Mouse (Mus musculus) neural tube, embryonic 14.5 days (tissue): ENCODE results near the gene Slc15a2. TPM values are rescaled to one million over a fixed set of nuclear protein-coding genes. Genes with fewer than 3 reads are reported as not detected.

Source experiments
- ATAC-seq: fragments of 200-750 bp; cut with Nextera tagmentation; 2 replicates; pipeline ENCODE4 v1.8.0; 2017; ENCODE audit warnings: low read depth, mild to moderate bottlenecking, moderate TSS enrichment, moderate library complexity
- H3K27ac ChIP-seq: fragments of 300-500 bp; sonication (generic); 2 replicates; pipeline ENCODE4 v1.5.1; 2014; ENCODE audit warnings: low read depth, mild to moderate bottlenecking, control low read depth, low read length, moderate library complexity, mixed read lengths
- H3K27me3 ChIP-seq: fragments of 300-500 bp; sonication (generic); 2 replicates; pipeline ENCODE4 v1.6.1; 2014; ENCODE audit warnings: low read length; ENCODE audit not compliant: control insufficient read depth, insufficient read depth
- H3K36me3 ChIP-seq: fragments of 300-500 bp; sonication (generic); 2 replicates; pipeline ENCODE4 v1.6.1; 2014; ENCODE audit warnings: low read length, mixed read lengths; ENCODE audit not compliant: control insufficient read depth, insufficient read depth
- H3K4me1 ChIP-seq: fragments of 300-500 bp; sonication (generic); 2 replicates; pipeline ENCODE4 v1.6.1; 2014; ENCODE audit warnings: low read length; ENCODE audit not compliant: control insufficient read depth, insufficient read depth
- H3K4me2 ChIP-seq: fragments of 300-500 bp; sonication (generic); 2 replicates; pipeline ENCODE4 v1.6.1; 2014; ENCODE audit warnings: mild to moderate bottlenecking, low read depth, low read length, control low read depth
- H3K4me3 ChIP-seq: fragments of 300-500 bp; sonication (generic); 2 replicates; pipeline ENCODE4 v1.5.1; 2014; ENCODE audit warnings: low read depth, low read length, control low read depth, mixed read lengths
- H3K9ac ChIP-seq: fragments of 300-500 bp; sonication (generic); replicated peaks from 2 replicates; pipeline ENCODE4 v1.6.1; 2014; ENCODE audit warnings: low read depth, mild to moderate bottlenecking, control low read depth, low read length, mixed read lengths
- H3K9me3 ChIP-seq: fragments of 300-500 bp; sonication (generic); 2 replicates; pipeline ENCODE4 v1.6.1; 2016; ENCODE audit warnings: low read length; ENCODE audit not compliant: control insufficient read depth
- WGBS: fragments of 180-500 bp; shearing (Covaris S2); extraction: QIAGEN DNeasy Blood & Tissue Kit; methylation state at CpG from one replicate; pipeline ENCODE4 v1.1.7; 2014; 5-methylcytosine and 5-hydroxymethylcytosine counted together
- microRNA-seq: library from miRNA; unstranded; fragments of <30 nt; microRNA quantifications from one replicate; pipeline ENCODE4, GENCODE M21; 2016
- polyA plus RNA-seq: library from polyadenylated mRNA; unstranded; fragments of >200 nt; fragmentation: Nextera tagmentation; extraction: Ambion mirVana; gene quantifications from 2 replicates; pipeline ENCODE4 v1.2.1, GENCODE M21; 2014

Gene Slc15a2
- polyA plus RNA-seq, 1 experiment from 2014 or later = 14.7 TPM

DNA sequence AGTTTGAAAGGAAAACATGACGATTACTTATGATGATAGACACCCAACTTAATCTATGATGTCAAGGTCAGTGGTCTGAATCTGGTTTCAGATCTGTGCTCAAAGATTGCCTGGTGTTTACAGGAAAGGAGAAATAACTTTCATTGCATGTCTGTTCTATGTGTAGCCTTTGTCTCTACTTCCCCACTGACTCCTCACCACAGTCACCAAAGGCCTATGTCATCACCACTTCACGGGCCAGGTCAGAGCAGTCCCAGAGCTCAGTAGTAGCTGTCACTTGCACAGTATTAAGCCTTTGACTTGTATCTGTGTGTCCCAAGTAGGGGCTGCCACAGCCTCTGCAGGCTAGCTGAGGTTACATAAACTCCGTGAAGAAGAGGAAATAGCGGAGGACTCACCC, 67.3 kb downstream of the Slc15a2 start:
- no peak overlapping the region for H3K27ac ChIP-seq
- H3K4me3 ChIP-seq = no peak overlapping the region
- H3K4me1 ChIP-seq = no peaks in the 10 kb centered on the region
- WGBS = 91% methylated on average over 4 of the region's 4 CpGs
- H3K9me3 ChIP-seq = no peaks in the 10 kb centered on the region
- H3K27me3 ChIP-seq = no peaks in the 10 kb centered on the region
- no peak for ATAC-seq
- no peaks in the 10 kb centered on the region for H3K36me3 ChIP-seq
- no peak overlapping the region for H3K9ac ChIP-seq
- H3K4me2 ChIP-seq = no peak overlapping the region

DNA sequence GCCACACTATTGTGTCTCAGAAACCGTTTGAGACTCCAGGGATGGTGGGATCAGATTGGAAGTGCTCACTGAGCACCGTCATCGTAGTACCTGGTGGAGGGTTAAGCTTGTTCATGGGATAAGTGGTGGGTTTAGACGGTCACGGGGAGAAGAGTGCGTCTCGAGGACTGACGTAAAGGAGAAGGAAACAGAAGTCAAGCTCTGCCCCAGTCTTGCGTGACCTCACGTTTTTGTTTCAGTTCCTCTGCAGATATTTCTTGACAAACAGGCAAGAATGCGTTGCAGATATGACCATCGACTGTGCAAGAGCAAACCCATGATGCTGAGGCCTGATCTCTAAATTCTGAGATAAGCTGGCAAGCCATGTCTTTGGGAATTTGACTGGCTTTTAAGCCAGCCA, 73.0 kb downstream of the Slc15a2 start:
- Histone ChIP-seq H3K9ac (no peak overlapping the region), H3K27me3 (no peaks in the 10 kb centered on the region), H3K9me3 (no peaks in the 10 kb centered on the region), H3K27ac (no peak overlapping the region), H3K4me2 (no peak overlapping the region), H3K4me3 (no peak overlapping the region), H3K4me1 (no peaks in the 10 kb centered on the region), H3K36me3 (no peaks in the 10 kb centered on the region)
- ATAC-seq = no peak
- 93% methylated on average over 12 of the region's 12 CpGs for WGBS

DNA sequence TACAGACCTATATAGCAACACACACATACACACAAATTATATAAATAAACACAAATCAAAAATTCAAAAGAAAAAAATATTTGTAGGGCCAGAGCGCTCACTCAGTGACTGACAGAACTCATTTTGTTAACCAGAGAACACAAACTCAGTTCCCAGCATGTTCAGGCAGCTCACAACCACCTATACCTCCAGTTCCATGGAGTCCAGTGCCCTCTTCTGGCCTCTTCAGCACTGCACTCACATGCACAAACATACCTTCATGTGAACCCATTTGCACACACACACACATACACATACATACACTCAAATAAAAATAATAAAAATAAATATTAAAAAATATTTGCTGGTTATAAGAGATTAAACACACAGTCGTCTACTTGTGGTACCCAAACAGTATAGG, 74.0 kb downstream of the Slc15a2 start:
- H3K4me2 ChIP-seq = no peak overlapping the region
- WGBS = 91% methylated on average over 2 of the region's 2 CpGs
- no peaks in the 10 kb centered on the region for H3K27me3 ChIP-seq
- no peaks in the 10 kb centered on the region for H3K36me3 ChIP-seq
- no peak overlapping the region for H3K4me3 ChIP-seq
- H3K4me1 ChIP-seq = no peaks in the 10 kb centered on the region
- H3K9ac ChIP-seq = no peak overlapping the region
- H3K9me3 ChIP-seq = no peaks in the 10 kb centered on the region
- ATAC-seq = no peak
- no peak overlapping the region for H3K27ac ChIP-seq

DNA sequence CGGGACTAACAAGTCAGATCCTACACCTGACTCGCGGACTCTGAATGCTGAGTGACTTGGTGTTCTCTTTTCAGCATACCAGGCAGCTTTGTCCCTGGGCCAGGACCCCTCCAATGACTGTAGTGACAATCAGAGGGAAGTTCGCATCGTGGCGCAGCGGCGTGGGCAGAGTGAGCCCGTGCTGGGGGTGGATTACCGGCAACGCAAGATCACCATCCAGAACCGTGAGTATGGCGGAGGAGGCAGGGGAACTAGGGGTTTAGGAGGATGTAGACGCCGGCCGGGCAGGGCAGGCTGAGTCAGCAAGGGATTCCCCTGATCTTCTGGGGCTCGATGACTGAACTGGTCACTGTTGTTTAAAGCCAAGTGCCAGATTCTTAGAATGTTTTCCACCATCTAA, 75.4 kb downstream of the Slc15a2 start:
- no peaks in the 10 kb centered on the region for H3K27me3 ChIP-seq
- no peak overlapping the region for H3K4me3 ChIP-seq
- no peak for ATAC-seq
- no peaks in the 10 kb centered on the region for H3K4me1 ChIP-seq
- no peak overlapping the region for H3K9ac ChIP-seq
- no peak overlapping the region for H3K27ac ChIP-seq
- H3K36me3 ChIP-seq = no peaks in the 10 kb centered on the region
- H3K4me2 ChIP-seq = no peak overlapping the region
- 95% methylated on average over 17 of the region's 17 CpGs for WGBS
- no peaks in the 10 kb centered on the region; the same call in 1 of the 2 replicates for H3K9me3 ChIP-seq

DNA sequence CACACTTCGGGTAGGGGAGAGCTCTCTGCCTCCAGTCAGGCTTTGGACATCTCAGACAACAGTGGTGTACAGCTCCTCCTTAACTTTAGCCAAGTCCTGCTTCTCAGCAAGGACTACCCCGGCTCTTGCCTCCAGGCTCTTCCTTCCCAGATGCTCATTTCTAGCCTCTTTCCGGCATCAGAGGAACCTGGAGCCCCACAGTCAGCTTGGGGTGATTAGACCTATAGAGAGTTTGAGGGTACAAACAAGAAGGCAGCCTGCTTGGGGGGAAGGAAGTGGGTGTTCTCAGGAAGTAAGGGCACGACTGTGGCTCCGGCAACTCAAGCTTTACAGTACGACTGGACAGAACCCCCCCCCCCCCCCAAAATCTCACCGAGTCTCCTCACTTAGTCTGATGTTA, 76.0 kb downstream of the Slc15a2 start:
- Histone ChIP-seq H3K27ac (no peak overlapping the region), H3K9ac (no peak overlapping the region), H3K27me3 (no peaks in the 10 kb centered on the region), H3K4me1 (no peaks in the 10 kb centered on the region), H3K4me2 (no peak overlapping the region), H3K36me3 (no peaks in the 10 kb centered on the region), H3K4me3 (no peak overlapping the region), H3K9me3 (no peaks in the 10 kb centered on the region; the same call in 1 of the 2 replicates)
- no peak for ATAC-seq
- 85% methylated on average over 7 of the region's 7 CpGs for WGBS

DNA sequence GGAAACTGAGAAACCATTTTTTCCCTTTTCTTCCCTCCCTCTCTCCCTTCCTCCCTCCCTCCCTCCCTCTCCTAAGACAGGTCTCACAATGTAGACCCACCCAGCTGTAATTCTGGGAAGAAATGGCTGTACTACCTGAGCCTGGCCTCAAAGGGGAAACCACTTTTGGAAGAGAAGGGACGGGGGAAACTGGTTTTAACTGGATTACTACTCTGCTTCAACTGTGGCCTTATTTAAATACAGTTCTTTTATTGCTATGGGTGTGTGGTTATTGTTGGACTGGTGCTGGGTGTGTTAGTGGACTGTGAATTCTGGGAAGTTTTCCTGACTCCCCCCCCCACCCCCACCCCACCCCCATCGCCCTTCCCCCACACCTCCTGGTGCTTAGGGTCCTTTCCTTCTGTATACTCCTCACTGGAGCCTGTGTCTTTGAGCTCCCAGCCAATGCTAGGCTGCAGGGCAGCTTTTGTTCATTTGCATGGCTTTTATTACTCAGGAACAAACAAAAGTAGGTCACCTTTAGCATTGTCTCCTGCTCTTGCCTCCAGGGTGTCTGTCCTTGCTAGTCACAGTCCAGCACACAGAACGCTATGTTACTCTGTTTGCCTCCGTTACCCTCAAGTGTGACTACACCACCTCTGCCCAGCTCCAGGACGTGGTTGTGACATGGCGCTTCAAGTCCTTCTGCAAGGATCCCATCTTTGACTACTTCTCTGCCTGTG, 76.9 kb downstream of the Slc15a2 start:
- no peaks in the 10 kb centered on the region for H3K4me1 ChIP-seq
- H3K4me2 ChIP-seq = no peak overlapping the region
- H3K9ac ChIP-seq = no peak overlapping the region
- no peaks in the 10 kb centered on the region; the same call in 1 of the 2 replicates for H3K9me3 ChIP-seq
- no peak overlapping the region for H3K27ac ChIP-seq
- 61% methylated on average over 6 of the region's 6 CpGs for WGBS
- ATAC-seq = no peak
- H3K27me3 ChIP-seq = no peaks in the 10 kb centered on the region
- no peak overlapping the region for H3K4me3 ChIP-seq
- H3K36me3 ChIP-seq = no peaks in the 10 kb centered on the region

DNA sequence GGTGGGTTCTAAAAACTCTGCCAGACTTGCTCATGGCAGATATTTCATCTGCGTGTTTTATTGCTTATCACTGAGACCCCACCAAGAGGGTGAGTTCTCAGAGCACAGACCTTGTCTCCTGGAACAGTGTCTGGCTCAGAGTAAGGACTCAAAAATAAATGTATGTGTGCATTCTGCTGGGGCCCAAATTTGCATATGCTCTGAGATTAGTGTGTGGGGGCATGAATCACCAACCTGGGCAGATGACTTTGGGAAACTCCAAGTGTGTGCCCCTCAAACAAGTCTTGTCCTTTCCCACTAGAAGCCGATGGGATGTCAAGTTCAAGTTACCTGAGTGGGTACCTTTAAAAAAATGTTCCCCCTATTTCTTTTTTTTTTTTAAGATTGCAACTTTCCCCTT, 84.3 kb downstream of the Slc15a2 start:
- ATAC-seq = no peak
- Histone ChIP-seq H3K9me3 (no peaks in the 10 kb centered on the region; the same call in 1 of the 2 replicates), H3K4me1 (no peaks in the 10 kb centered on the region), H3K4me2 (no peak overlapping the region), H3K36me3 (no peaks in the 10 kb centered on the region), H3K9ac (no peak overlapping the region), H3K27me3 (no peaks in the 10 kb centered on the region), H3K4me3 (no peak overlapping the region), H3K27ac (no peak overlapping the region)
- 85% methylated on average over 2 of the region's 2 CpGs for WGBS

Small RNA genes within 50 kb of the gene (microRNA-seq; reads per million reads assigned to microRNA genes)
- gene Gm22617 = not detected

Other genes starting within 250 kb of the Slc15a2 start
- gene Casr, start 222.8 kb downstream of the Slc15a2 start, polyA plus RNA-seq = not detected in 2 replicates
- 1.1 and 2.3 TPM in 2 replicates for gene Cd86, start 118.9 kb downstream of the Slc15a2 start, polyA plus RNA-seq
- gene Ildr1, start 91.0 kb downstream of the Slc15a2 start, polyA plus RNA-seq = 0.15 and 0.25 TPM in 2 replicates
- 66.0 and 79.1 TPM in 2 replicates for gene Iqcb1, start 43.4 kb upstream of the Slc15a2 start, polyA plus RNA-seq
- gene Eaf2, start 90.0 kb upstream of the Slc15a2 start, polyA plus RNA-seq = 0.39 and 0.43 TPM in 2 replicates
- 68.1 and 85.6 TPM in 2 replicates for gene Golgb1, start 90.2 kb upstream of the Slc15a2 start, polyA plus RNA-seq
- gene Hcls1, start 150.0 kb upstream of the Slc15a2 start, polyA plus RNA-seq = 0.39 and 0.91 TPM in 2 replicates
- 0.10 TPM in 1 of 2 replicates, not detected in the other for gene Fbxo40, start 205.5 kb upstream of the Slc15a2 start, polyA plus RNA-seq
- gene Polq, start 226.8 kb upstream of the Slc15a2 start, polyA plus RNA-seq = 3.1 and 3.2 TPM in 2 replicates